Mouse (Mus musculus) liver, embryonic 13.5 days (tissue): Measurements from ENCODE around the gene Larp4b. TPM values are rescaled to one million over a fixed set of nuclear protein-coding genes. Genes with fewer than 3 reads are reported as not detected.
A peak's percentile ranks its signal among the peaks of the same experiment; 100 is the strongest.

ENCODE experiments used
- ATAC-seq: fragments of 200-750 bp; cut with Nextera tagmentation; 2 replicates; pipeline ENCODE4 v1.8.0; 2017; ENCODE audit warnings: low read depth, mild to moderate bottlenecking, moderate number of reproducible peaks, moderate library complexity
- DNase-seq: peaks from one replicate; pipeline ENCODE4 v3.0.0; 2022
- H3K27ac ChIP-seq: fragments of 300-500 bp; sonication (generic); 2 replicates; pipeline ENCODE4 v1.5.1; 2015; ENCODE audit warnings: moderate library complexity, mild to moderate bottlenecking, inconsistent platforms
- H3K27me3 ChIP-seq: fragments of 300-500 bp; sonication (generic); 2 replicates; pipeline ENCODE4 v1.6.1; 2015; ENCODE audit warnings: mild to moderate bottlenecking, inconsistent platforms
- H3K36me3 ChIP-seq: fragments of 300-500 bp; sonication (generic); 2 replicates; pipeline ENCODE4 v1.6.1; 2015; ENCODE audit warnings: mild to moderate bottlenecking, inconsistent platforms
- H3K4me1 ChIP-seq: fragments of 300-500 bp; sonication (generic); replicated peaks from 2 replicates; pipeline ENCODE4 v1.6.1; 2015; ENCODE audit warnings: inconsistent platforms
- H3K4me2 ChIP-seq: fragments of 300-500 bp; sonication (generic); 2 replicates; pipeline ENCODE4 v1.6.1; 2015; ENCODE audit warnings: inconsistent platforms, mild to moderate bottlenecking, moderate library complexity
- H3K4me3 ChIP-seq: fragments of 300-500 bp; sonication (generic); replicated peaks from 2 replicates; pipeline ENCODE4 v1.5.1; 2015; ENCODE audit warnings: mild to moderate bottlenecking, inconsistent platforms
- H3K9ac ChIP-seq: fragments of 300-500 bp; sonication (generic); 2 replicates; pipeline ENCODE4 v1.6.1; 2015; ENCODE audit warnings: mild to moderate bottlenecking, inconsistent platforms
- H3K9me3 ChIP-seq: fragments of 300-500 bp; sonication (generic); replicated peaks from 2 replicates; pipeline ENCODE4 v1.6.1; 2016; ENCODE audit warnings: inconsistent platforms
- WGBS: fragments of 180-500 bp; shearing (Covaris S2); methylation state at CpG from one replicate; pipeline ENCODE4 v1.1.7; 2015; ENCODE audit not compliant: insufficient replicate concordance; 5-methylcytosine and 5-hydroxymethylcytosine counted together
- polyA plus RNA-seq: library from polyadenylated mRNA; unstranded; fragments of >200 nt; fragmentation: Nextera tagmentation; extraction: Ambion mirVana; gene quantifications from 2 replicates; pipeline ENCODE4 v1.2.1, GENCODE M21; 2015

Gene Larp4b
- polyA plus RNA-seq, 1 experiment from 2014 or later: 23.7 TPM

- no peaks in the 10 kb centered on the region for H3K9me3 ChIP-seq
- ATAC-seq (no peak), DNase-seq (no peak)
Observed at GRCm38 (mm10) chr13:9180221-9180620, 86.5 kb downstream of the Larp4b start.

GRCm38 (mm10) chr13:9181106-9181505 is 87.4 kb downstream of the Larp4b start:
- no peak for ATAC-seq
- H3K4me3 ChIP-seq: no peak overlapping the region
- 66% methylated on average over 6 of the region's 6 CpGs for WGBS

More at GRCm38 (mm10) chr13:9180221-9180620, 86.5 kb downstream of the Larp4b start:
- Histone ChIP-seq H3K9ac (no peak overlapping the region), H3K4me1 (0 out of 2 replicates have a peak, but pooled peaks cover 5% of the 10 kb centered on the region), H3K36me3 (peaks cover 10% of the 10 kb centered on the region), H3K27ac (no peak overlapping the region), H3K4me3 (no peak overlapping the region), H3K4me2 (peak overlapping the region; percentile 2; the same call in 1 of the 2 replicates), H3K27me3 (no peaks in the 10 kb centered on the region)
- 18% methylated on average over 11 of the region's 11 CpGs for WGBS

GRCm38 (mm10) chr13:9181666-9182264 is 88.1 kb downstream of the Larp4b start:
- H3K27ac ChIP-seq: no peak overlapping the region
- H3K9me3 ChIP-seq: no peaks in the 10 kb centered on the region
- peak; percentile 40 for DNase-seq
- H3K27me3 ChIP-seq: no peaks in the 10 kb centered on the region
- H3K4me1 ChIP-seq: 0 out of 2 replicates have a peak, but pooled peaks cover 5% of the 10 kb centered on the region
- H3K4me3 ChIP-seq: no peak overlapping the region
- no peak overlapping the region for H3K4me2 ChIP-seq
- no peaks in the 10 kb centered on the region for H3K36me3 ChIP-seq
- ATAC-seq: 0 out of 2 replicates have a peak, but pooled peaks have one; percentile 35
- no peak overlapping the region for H3K9ac ChIP-seq
- WGBS: 8% methylated on average over 11 of the region's 11 CpGs

More at GRCm38 (mm10) chr13:9181106-9181505, 87.4 kb downstream of the Larp4b start:
- Histone ChIP-seq H3K27ac (no peak overlapping the region), H3K36me3 (peaks cover 2% of the 10 kb centered on the region), H3K4me2 (no peak overlapping the region), H3K9me3 (no peaks in the 10 kb centered on the region), H3K9ac (no peak overlapping the region), H3K27me3 (no peaks in the 10 kb centered on the region), H3K4me1 (0 out of 2 replicates have a peak, but pooled peaks cover 5% of the 10 kb centered on the region)
- DNase-seq: no peak

GRCm38 (mm10) chr13:9184281-9184680 is 90.6 kb downstream of the Larp4b start:
- H3K4me2 ChIP-seq: no peak overlapping the region
- H3K36me3 ChIP-seq: no peaks in the 10 kb centered on the region
- H3K9ac ChIP-seq: no peak overlapping the region
- H3K27me3 ChIP-seq: no peaks in the 10 kb centered on the region
- H3K9me3 ChIP-seq: no peaks in the 10 kb centered on the region
- 0 out of 2 replicates have a peak, but pooled peaks cover 5% of the 10 kb centered on the region for H3K4me1 ChIP-seq
- no peak overlapping the region for H3K4me3 ChIP-seq
- WGBS: 68% methylated on average over 6 of the region's 6 CpGs
- no peak for ATAC-seq
- DNase-seq: no peak
- no peak overlapping the region for H3K27ac ChIP-seq

GRCm38 (mm10) chr13:9184716-9185115 is 91.0 kb downstream of the Larp4b start:
- Histone ChIP-seq H3K27ac (no peak overlapping the region), H3K9ac (no peak overlapping the region), H3K4me1 (0 out of 2 replicates have a peak, but pooled peaks cover 3% of the 10 kb centered on the region), H3K36me3 (no peaks in the 10 kb centered on the region), H3K9me3 (no peaks in the 10 kb centered on the region), H3K4me3 (no peak overlapping the region), H3K4me2 (no peak overlapping the region), H3K27me3 (no peaks in the 10 kb centered on the region)
- DNase-seq: no peak
- 68% methylated on average over 6 of the region's 6 CpGs for WGBS
- no peak for ATAC-seq

- Histone ChIP-seq H3K4me1 (0 out of 2 replicates have a peak, but pooled peaks cover 3% of the 10 kb centered on the region), H3K27me3 (no peaks in the 10 kb centered on the region), H3K27ac (no peak overlapping the region), H3K4me3 (no peak overlapping the region), H3K36me3 (no peaks in the 10 kb centered on the region), H3K9ac (no peak overlapping the region), H3K9me3 (no peaks in the 10 kb centered on the region), H3K4me2 (no peak overlapping the region)
- 64% methylated on average over 7 of the region's 7 CpGs for WGBS
- ATAC-seq: no peak
- DNase-seq: no peak
Observed at GRCm38 (mm10) chr13:9187156-9187555, 93.5 kb downstream of the Larp4b start.

GRCm38 (mm10) chr13:9187566-9188530 is 94.2 kb downstream of the Larp4b start:
- 75% methylated on average over 22 of the region's 22 CpGs for WGBS

GRCm38 (mm10) chr13:9189481-9189880 is 95.8 kb downstream of the Larp4b start:
- H3K9ac ChIP-seq: no peak overlapping the region
- H3K27ac ChIP-seq: no peak overlapping the region
- H3K4me2 ChIP-seq: no peak overlapping the region
- DNase-seq (no peak), ATAC-seq (no peak)
- 61% methylated on average over 5 of the region's 5 CpGs for WGBS
- no peaks in the 10 kb centered on the region for H3K9me3 ChIP-seq
- no peaks in the 10 kb centered on the region for H3K27me3 ChIP-seq
- 0 out of 2 replicates have a peak, but pooled peaks cover 3% of the 10 kb centered on the region for H3K4me1 ChIP-seq
- H3K36me3 ChIP-seq: no peaks in the 10 kb centered on the region
- H3K4me3 ChIP-seq: no peak overlapping the region

More at GRCm38 (mm10) chr13:9187566-9188530, 94.2 kb downstream of the Larp4b start:
- Histone ChIP-seq H3K4me1 (0 out of 2 replicates have a peak, but pooled peaks cover 3% of the 10 kb centered on the region), H3K9ac (no peak overlapping the region), H3K4me2 (no peak overlapping the region), H3K36me3 (no peaks in the 10 kb centered on the region), H3K9me3 (no peaks in the 10 kb centered on the region), H3K27ac (no peak overlapping the region), H3K4me3 (no peak overlapping the region), H3K27me3 (no peaks in the 10 kb centered on the region)
- no peak for ATAC-seq
- no peak for DNase-seq

- ATAC-seq (peak; percentile 47), DNase-seq (no peak)
- Histone ChIP-seq H3K36me3 (no peaks in the 10 kb centered on the region), H3K9ac (no peak overlapping the region), H3K4me1 (0 out of 2 replicates have a peak, but pooled peaks cover 3% of the 10 kb centered on the region), H3K4me2 (no peak overlapping the region), H3K27ac (no peak overlapping the region), H3K9me3 (no peaks in the 10 kb centered on the region), H3K4me3 (no peak overlapping the region), H3K27me3 (no peaks in the 10 kb centered on the region)
- 32% methylated on average over 15 of the region's 15 CpGs for WGBS
Observed at GRCm38 (mm10) chr13:9191172-9192140, 97.8 kb downstream of the Larp4b start.

- Histone ChIP-seq H3K36me3 (no peaks in the 10 kb centered on the region), H3K9ac (no peak overlapping the region), H3K4me3 (no peak overlapping the region), H3K4me2 (no peak overlapping the region), H3K9me3 (no peaks in the 10 kb centered on the region), H3K27me3 (no peaks in the 10 kb centered on the region), H3K4me1 (0 out of 2 replicates have a peak, but pooled peaks cover 3% of the 10 kb centered on the region), H3K27ac (no peak overlapping the region)
- 61% methylated on average over 9 of the region's 9 CpGs for WGBS
- DNase-seq: no peak
- no peak for ATAC-seq
Observed at GRCm38 (mm10) chr13:9192797-9193330, 99.2 kb downstream of the Larp4b start.
